Mouse (Mus musculus) limb, embryonic 15.5 days (tissue): ENCODE measurements at regions not wholly inside any gene's neighbourhood (a gene's known extent, or its start where the extent isn't known, plus 50 kb on each side); places are given as distances from the start of the nearest gene placed in this dataset.
"Not testable (repeated sequence)": the region's sequence is repeated elsewhere in the genome, so short reads cannot be mapped to it uniquely, and the experiment has no call there.

Experiments
- ATAC-seq: fragments of 200-750 bp; cut with Nextera tagmentation; 2 replicates; pipeline ENCODE4 v1.8.0; 2017; ENCODE audit warnings: low read depth, moderate TSS enrichment; ENCODE audit not compliant: insufficient number of reproducible peaks, low FRiP score, low TSS enrichment
- H3K27ac ChIP-seq: fragments of 300-500 bp; sonication (generic); 2 replicates; pipeline ENCODE4 v1.5.1; 2015; ENCODE audit warnings: moderate library complexity, mild to moderate bottlenecking, inconsistent platforms
- H3K27me3 ChIP-seq: fragments of 300-500 bp; sonication (generic); 2 replicates; pipeline ENCODE4 v1.6.1; 2015; ENCODE audit warnings: inconsistent platforms
- H3K36me3 ChIP-seq: fragments of 300-500 bp; sonication (generic); 2 replicates; pipeline ENCODE4 v1.6.1; 2015; ENCODE audit warnings: inconsistent platforms
- H3K4me1 ChIP-seq: fragments of 300-500 bp; sonication (generic); 2 replicates; pipeline ENCODE4 v1.6.1; 2015; ENCODE audit warnings: inconsistent platforms
- H3K4me2 ChIP-seq: fragments of 300-500 bp; sonication (generic); 2 replicates; pipeline ENCODE4 v1.6.1; 2015; ENCODE audit warnings: mild to moderate bottlenecking, inconsistent platforms
- H3K4me3 ChIP-seq: fragments of 300-500 bp; sonication (generic); 2 replicates; pipeline ENCODE4 v1.5.1; 2015; ENCODE audit warnings: mild to moderate bottlenecking, inconsistent platforms
- H3K9ac ChIP-seq: fragments of 300-500 bp; sonication (generic); 2 replicates; pipeline ENCODE4 v1.6.1; 2015; ENCODE audit warnings: inconsistent platforms
- H3K9me3 ChIP-seq: fragments of 300-500 bp; sonication (generic); 2 replicates; pipeline ENCODE4 v1.6.1; 2016; ENCODE audit warnings: inconsistent platforms
- WGBS: fragments of 180-500 bp; shearing (Covaris S2); methylation state at CpG from one replicate; pipeline ENCODE4 v1.1.7; 2015; 5-methylcytosine and 5-hydroxymethylcytosine counted together

- Histone ChIP-seq H3K4me1 (no peaks in the 10 kb centered on the region), H3K36me3 (no peaks in the 10 kb centered on the region), H3K4me3 (no peak overlapping the region), H3K4me2 (no peak overlapping the region), H3K9me3 (no peaks in the 10 kb centered on the region), H3K27ac (no peak overlapping the region), H3K27me3 (no peaks in the 10 kb centered on the region), H3K9ac (no peak overlapping the region)
- ATAC-seq = no peak
- WGBS = 66% methylated on average over 6 of the region's 6 CpGs
These were observed 495.6 kb upstream of the Gm9747 start for GRCm38 (mm10) chr1:81737111-81737833.

- no peaks in the 10 kb centered on the region for H3K4me1 ChIP-seq
- no peaks in the 10 kb centered on the region for H3K9me3 ChIP-seq
- WGBS = 7% methylated on average over 2 of the region's 2 CpGs
- no peak overlapping the region for H3K9ac ChIP-seq
- no peak overlapping the region for H3K4me3 ChIP-seq
- H3K27ac ChIP-seq = no peak overlapping the region
- no peak for ATAC-seq
- H3K27me3 ChIP-seq = no peaks in the 10 kb centered on the region
- no peaks in the 10 kb centered on the region for H3K36me3 ChIP-seq
- no peak overlapping the region for H3K4me2 ChIP-seq
These were observed 494.5 kb upstream of the Gm9747 start for GRCm38 (mm10) chr1:81738384-81738783.

- H3K4me2 ChIP-seq = no peak overlapping the region
- WGBS = 30% methylated on average over 3 of the region's 3 CpGs
- no peak overlapping the region for H3K4me3 ChIP-seq
- no peaks in the 10 kb centered on the region for H3K27me3 ChIP-seq
- H3K4me1 ChIP-seq = peaks cover 3% of the 10 kb centered on the region
- H3K9ac ChIP-seq = no peak overlapping the region
- no peak overlapping the region for H3K27ac ChIP-seq
- ATAC-seq = no peak
- H3K9me3 ChIP-seq = no peaks in the 10 kb centered on the region
- H3K36me3 ChIP-seq = no peaks in the 10 kb centered on the region
These were observed 493.5 kb upstream of the Gm9747 start for GRCm38 (mm10) chr1:81739392-81739791.

- Histone ChIP-seq H3K9me3 (no peaks in the 10 kb centered on the region), H3K9ac (no peak overlapping the region), H3K27ac (no peak overlapping the region), H3K4me3 (no peak overlapping the region), H3K27me3 (no peaks in the 10 kb centered on the region), H3K4me1 (peaks cover 9% of the 10 kb centered on the region), H3K4me2 (no peak overlapping the region), H3K36me3 (no peaks in the 10 kb centered on the region)
- WGBS = 87% methylated on average over 1 of the region's 1 CpGs
- no peak for ATAC-seq
These were observed 492.9 kb upstream of the Gm9747 start for GRCm38 (mm10) chr1:81739981-81740380.

- H3K9me3 ChIP-seq, H3K4me2 ChIP-seq, H3K9ac ChIP-seq, H3K4me3 ChIP-seq, ATAC-seq, H3K27me3 ChIP-seq, H3K36me3 ChIP-seq, H3K27ac ChIP-seq: not testable (repeated sequence)
- H3K4me1 ChIP-seq = peaks cover 18% of the 10 kb centered on the region
- WGBS = 86% methylated on average over 8 of the region's 8 CpGs
These were observed 491.0 kb upstream of the Gm9747 start for GRCm38 (mm10) chr1:81741882-81742281.

GRCm38 (mm10) chr1:81744524-81744923 lies 488.4 kb upstream of the Gm9747 start:
- Histone ChIP-seq H3K36me3 (no peaks in the 10 kb centered on the region), H3K4me2 (no peak overlapping the region), H3K27ac (peak overlapping the region; percentile 76), H3K9me3 (no peaks in the 10 kb centered on the region), H3K4me3 (no peak overlapping the region), H3K9ac (no peak overlapping the region), H3K27me3 (no peaks in the 10 kb centered on the region), H3K4me1 (peaks cover 18% of the 10 kb centered on the region)
- WGBS = 14% methylated on average over 8 of the region's 8 CpGs
- peak; percentile 69; the same call in 1 of the 2 replicates for ATAC-seq

- no peak for ATAC-seq
These were observed 487.6 kb upstream of the Gm9747 start for GRCm38 (mm10) chr1:81745024-81745960.

GRCm38 (mm10) chr1:81746013-81746412 lies 486.9 kb upstream of the Gm9747 start:
- 32% methylated on average over 3 of the region's 3 CpGs for WGBS

More at GRCm38 (mm10) chr1:81745024-81745960, 487.6 kb upstream of the Gm9747 start:
- Histone ChIP-seq H3K4me1 (peaks cover 18% of the 10 kb centered on the region), H3K27ac (peak overlapping the region; percentile 76), H3K4me3 (no peak overlapping the region), H3K9me3 (no peaks in the 10 kb centered on the region), H3K27me3 (no peaks in the 10 kb centered on the region), H3K9ac (no peak overlapping the region), H3K36me3 (no peaks in the 10 kb centered on the region), H3K4me2 (no peak overlapping the region)
- WGBS = 40% methylated on average over 14 of the region's 14 CpGs

GRCm38 (mm10) chr1:81747025-81747424 lies 485.9 kb upstream of the Gm9747 start:
- Histone ChIP-seq H3K27ac (no peak overlapping the region), H3K36me3 (no peaks in the 10 kb centered on the region), H3K4me1 (peaks cover 18% of the 10 kb centered on the region), H3K9ac (no peak overlapping the region), H3K4me2 (no peak overlapping the region), H3K4me3 (no peak overlapping the region), H3K9me3 (no peaks in the 10 kb centered on the region), H3K27me3 (no peaks in the 10 kb centered on the region)
- no peak for ATAC-seq
- 63% methylated on average over 3 of the region's 3 CpGs for WGBS

More at GRCm38 (mm10) chr1:81746013-81746412, 486.9 kb upstream of the Gm9747 start:
- ATAC-seq = no peak
- peak overlapping the region; percentile 76; the same call in 1 of the 2 replicates for H3K27ac ChIP-seq
- H3K9ac ChIP-seq = no peak overlapping the region
- H3K4me1 ChIP-seq = peaks cover 18% of the 10 kb centered on the region
- no peaks in the 10 kb centered on the region for H3K36me3 ChIP-seq
- H3K4me3 ChIP-seq = no peak overlapping the region
- H3K27me3 ChIP-seq = no peaks in the 10 kb centered on the region
- no peak overlapping the region for H3K4me2 ChIP-seq
- no peaks in the 10 kb centered on the region for H3K9me3 ChIP-seq

- 84% methylated on average over 2 of the region's 2 CpGs for WGBS
- H3K27ac ChIP-seq = no peak overlapping the region
- H3K4me2 ChIP-seq = no peak overlapping the region
- no peaks in the 10 kb centered on the region for H3K9me3 ChIP-seq
- H3K9ac ChIP-seq = no peak overlapping the region
- no peak overlapping the region for H3K4me3 ChIP-seq
- ATAC-seq = no peak
- no peaks in the 10 kb centered on the region for H3K4me1 ChIP-seq
- H3K36me3 ChIP-seq = no peaks in the 10 kb centered on the region
- no peaks in the 10 kb centered on the region for H3K27me3 ChIP-seq
These were observed 478.8 kb upstream of the Gm9747 start for GRCm38 (mm10) chr1:81754067-81754466.

GRCm38 (mm10) chr1:81755281-81755680 lies 477.6 kb upstream of the Gm9747 start:
- ATAC-seq = 0 out of 2 replicates have a peak, but pooled peaks have one; percentile 67
- no peak overlapping the region for H3K27ac ChIP-seq

GRCm38 (mm10) chr1:81755694-81756093 lies 477.2 kb upstream of the Gm9747 start:
- Histone ChIP-seq H3K27ac (no peak overlapping the region), H3K9ac (no peak overlapping the region), H3K9me3 (no peaks in the 10 kb centered on the region), H3K4me2 (no peak overlapping the region), H3K4me1 (no peaks in the 10 kb centered on the region), H3K27me3 (no peaks in the 10 kb centered on the region), H3K4me3 (no peak overlapping the region), H3K36me3 (no peaks in the 10 kb centered on the region)
- 57% methylated on average over 2 of the region's 2 CpGs for WGBS
- ATAC-seq = no peak

More at GRCm38 (mm10) chr1:81755281-81755680, 477.6 kb upstream of the Gm9747 start:
- H3K9ac ChIP-seq = no peak overlapping the region
- no peaks in the 10 kb centered on the region for H3K27me3 ChIP-seq
- no peaks in the 10 kb centered on the region for H3K4me1 ChIP-seq
- H3K36me3 ChIP-seq = no peaks in the 10 kb centered on the region
- H3K9me3 ChIP-seq = no peaks in the 10 kb centered on the region
- no peak overlapping the region for H3K4me3 ChIP-seq
- WGBS = 65% methylated on average over 3 of the region's 3 CpGs
- no peak overlapping the region for H3K4me2 ChIP-seq
